In the genomic region with DNA sequence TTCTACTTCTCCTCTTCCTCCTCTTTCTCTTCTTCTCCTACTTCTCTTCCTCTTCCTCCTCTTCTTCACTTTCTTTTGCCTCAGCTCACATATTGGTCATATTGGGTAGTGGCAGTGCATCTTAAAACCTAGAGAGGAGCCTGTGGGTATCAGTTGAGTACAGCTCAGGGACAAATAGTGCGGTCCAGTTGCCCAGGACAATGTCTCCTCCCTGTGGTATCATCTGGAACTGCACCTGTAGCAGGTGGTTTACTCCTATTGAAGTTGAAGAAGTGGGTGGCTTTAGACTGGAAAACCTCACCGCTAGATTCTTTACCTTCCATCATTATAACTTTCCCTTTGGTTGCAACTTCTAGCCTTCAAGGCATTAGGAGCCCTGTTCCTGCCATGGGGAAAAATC, we compare ENCODE assay signal across 8 mouse cellular contexts. TPM values are rescaled to one million over a fixed set of nuclear protein-coding genes. Genes with fewer than 3 reads are reported as not detected.
DNase-seq lines count a peak whose midpoint lies in the region; TF ChIP-seq lines count a peak whose summit lies in the region.
"Had no signal": no experiment of that assay in that cellular context is flagged by ENCODE, and none has a peak within 500 bp of the region (broad histone marks: within the 10 kb centered on the region; RNA-seq: fewer than 3 reads in every experiment).

No protein-coding gene starts in this region.

- H3K4me3 ChIP-seq in embryonic fibroblast, embryonic 13.5 days (ENCODE audit: insufficient read depth, low read length) = no peak overlapping the region
- H3K4me3 ChIP-seq: myocyte had no signal

- no peak for TF ChIP-seq POLR2A in embryonic fibroblast, embryonic 13.5 days (IDR thresholded peaks at IDR 0.05; ENCODE audit: low read depth, low read length)

- H3K27ac ChIP-seq in embryonic fibroblast, embryonic 13.5 days (ENCODE audit: insufficient read depth, low read length) = no peak overlapping the region

- H3K4me1 ChIP-seq in embryonic fibroblast, embryonic 13.5 days (ENCODE audit: control insufficient read depth, insufficient read depth, low read length) = no peaks in the 10 kb centered on the region

- TF ChIP-seq CTCF in embryonic fibroblast, embryonic 13.5 days (IDR thresholded peaks at IDR 0.05; ENCODE audit: borderline replicate concordance, insufficient read depth, low read length) = peak; percentile 66; the same call in 1 of the 2 replicates

- DNase-seq in urinary bladder, postnatal 14 days (ENCODE audit: low spot score) = peak; percentile 58
- no peak for DNase-seq in urinary bladder, postnatal 10 days (ENCODE audit: low spot score)
- DNase-seq in adrenal gland, postnatal 25 days = peak; percentile 65
- DNase-seq in kidney, adult 8-10 months = peak; percentile 36 to 75
- peak; percentile 18 to 36 for DNase-seq in lung, adult 18-20 months
- peak; percentile 70 for DNase-seq in right cerebral cortex, postnatal 14 days

RNA-seq across cellular contexts. Expression of a gene that starts 26.9 kb away (rescaled TPM):
- 6.7 TPM in 2 replicates for total RNA-seq in adrenal gland, postnatal 25 days (2021)
- polyA plus RNA-seq in embryonic fibroblast, embryonic 13.5 days (2011; ENCODE audit: insufficient read length, low read depth, missing spikeins) = 5.6 and 8.2 TPM in 2 replicates
